Mouse (Mus musculus) ES-E14 (cell line): ENCODE measurements at regions not wholly inside any gene's neighbourhood (a gene's known extent, or its start where the extent isn't known, plus 50 kb on each side); places are given as distances from the start of the nearest gene placed in this dataset.

Experiments used
- CHD2 ChIP-seq: IDR thresholded peaks from 2 replicates; pipeline ENCODE4 v1.6.1; 2014; ENCODE audit warnings: mild to moderate bottlenecking, low read depth, low read length, inconsistent platforms
- HCFC1 ChIP-seq: IDR thresholded peaks from 2 replicates; pipeline ENCODE4 v1.6.1; 2012; ENCODE audit warnings: low read length, inconsistent platforms, borderline replicate concordance; ENCODE audit not compliant: insufficient read depth
- MAFK ChIP-seq: IDR thresholded peaks from 2 replicates; pipeline ENCODE4 v1.6.1; 2014; ENCODE audit warnings: mild to moderate bottlenecking, low read depth, low read length, inconsistent platforms; ENCODE audit not compliant: insufficient read depth
- ZC3H11A ChIP-seq: IDR thresholded peaks from 2 replicates; pipeline ENCODE4 v1.6.1; 2012; ENCODE audit warnings: low read depth, mild to moderate bottlenecking, inconsistent platforms, low read length, borderline replicate concordance
- ZNF384 ChIP-seq: IDR thresholded peaks from 2 replicates; pipeline ENCODE4 v1.6.1; 2012; ENCODE audit warnings: low read depth, low read length, inconsistent platforms

DNA sequence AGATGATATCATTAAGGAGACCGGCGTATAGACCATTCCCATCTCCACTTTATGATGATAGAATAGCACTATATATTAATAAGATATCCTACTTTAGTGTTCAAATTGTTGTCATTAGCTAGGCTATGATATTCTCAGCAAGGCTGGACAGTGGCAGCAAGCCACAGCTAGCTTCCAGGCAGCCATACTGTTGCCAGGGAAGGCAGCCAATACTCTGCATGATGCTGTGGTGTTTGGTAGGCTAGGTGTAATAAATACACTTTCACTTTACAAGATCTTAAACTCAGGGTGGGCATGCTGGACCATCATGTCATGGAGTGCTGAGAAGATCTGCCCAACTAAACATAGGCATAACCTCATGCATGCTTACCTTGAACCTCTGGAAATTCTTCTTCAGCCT, 1133.4 kb downstream of the Poteg start:
- TF ChIP-seq ZC3H11A (no peak), HCFC1 (no peak), CHD2 (no peak), ZNF384 (no peak), MAFK (no peak)
